Mouse (Mus musculus): Measurements from ENCODE around the gene Setd2.

Setd2 gene

DNA sequence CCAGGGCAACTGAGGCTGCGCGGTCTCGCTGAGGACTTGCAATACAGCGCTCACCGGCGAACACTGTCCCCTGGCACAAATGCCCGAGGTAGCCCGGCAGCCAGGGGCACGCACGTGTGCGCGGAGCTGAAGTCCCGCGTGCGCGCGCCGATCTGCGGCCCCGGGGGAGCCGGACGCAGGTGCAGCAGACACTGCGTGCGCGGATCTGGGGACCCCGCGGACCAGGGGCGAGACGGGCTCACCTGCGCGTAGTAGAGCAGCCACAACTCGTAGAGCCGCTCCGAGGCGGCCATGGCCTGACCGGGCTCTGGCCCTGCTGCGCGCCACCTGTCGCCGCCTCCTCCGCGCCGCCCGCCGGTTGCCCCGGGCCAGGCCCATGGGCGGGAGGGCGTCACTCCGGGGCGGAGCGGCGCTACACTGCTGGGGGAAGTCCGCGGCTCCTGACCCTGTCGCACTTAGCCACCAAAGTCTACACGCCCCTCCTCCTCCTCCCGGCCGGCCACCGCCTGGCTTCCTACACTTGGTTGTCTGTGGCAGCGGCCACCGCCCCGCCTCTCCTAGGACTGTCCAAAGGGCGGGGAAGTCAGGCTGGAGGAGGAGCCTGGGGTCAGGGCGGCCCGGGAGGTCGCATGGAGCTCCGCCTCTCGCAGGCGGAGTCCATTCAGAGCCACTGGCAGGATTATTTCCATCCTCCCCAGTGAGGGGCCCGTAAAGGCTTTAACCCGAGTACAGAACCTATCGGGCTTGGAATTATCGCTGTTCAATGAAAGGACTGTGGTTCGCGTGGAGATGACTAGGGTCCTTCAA, 121.5 kb downstream of the Setd2 start, which contains the start of gene Nbeal2:
Gene Nbeal2, minus strand, starts transcription at position 507 of the 807 bp plus-strand sequence.
- DNase-seq (ENCODE audit: low read depth in 1 of 2, low spot score in 2 of 2), result peak; percentile 96

DNA sequence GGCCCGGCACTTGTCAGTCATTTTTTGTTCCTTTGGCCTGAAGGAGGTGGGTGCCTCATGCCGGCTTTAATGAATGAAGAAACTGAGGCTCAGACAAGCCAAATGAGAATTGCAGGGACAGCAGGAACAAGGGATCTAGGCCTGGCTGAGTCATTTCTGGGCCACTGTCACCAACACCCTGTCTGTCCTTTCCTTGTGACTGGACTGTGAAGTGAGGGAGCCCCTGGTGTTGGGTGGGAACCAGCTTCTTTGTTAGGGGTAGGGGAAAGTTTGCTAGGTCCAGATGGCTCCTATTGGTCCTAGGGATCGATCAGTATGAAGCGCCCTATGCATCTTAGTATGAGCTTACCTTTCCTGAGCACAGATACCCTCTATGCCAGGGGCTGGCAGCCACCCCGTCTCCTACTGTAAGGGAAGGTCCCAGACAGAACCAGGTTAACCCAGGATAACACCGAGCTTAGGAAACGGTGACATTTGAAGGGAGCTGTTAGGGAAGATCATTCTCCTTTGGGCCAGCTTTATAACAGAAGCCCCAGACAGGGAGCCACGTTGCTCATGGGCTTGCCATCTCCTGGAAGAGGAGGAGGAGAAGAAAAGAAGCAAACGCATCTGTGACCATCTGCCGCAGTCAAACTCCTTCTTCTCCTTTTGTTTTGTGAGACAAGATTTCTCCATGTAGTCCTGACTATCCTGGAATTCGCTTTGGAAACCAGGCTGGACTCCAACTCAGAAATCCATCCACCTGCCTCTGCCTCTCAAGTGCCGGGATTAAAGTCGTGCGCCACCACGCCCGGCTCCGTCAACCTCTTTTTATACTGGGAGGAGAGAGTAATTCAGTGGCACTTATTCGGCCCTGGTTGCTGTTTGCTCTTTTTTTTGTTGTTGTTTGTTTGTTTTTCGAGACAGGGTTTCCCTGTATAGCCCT, 122.6 kb downstream of the Setd2 start:
- DNase-seq (ENCODE audit: low read depth in 1 of 2, low spot score in 2 of 2), result no peak

DNA sequence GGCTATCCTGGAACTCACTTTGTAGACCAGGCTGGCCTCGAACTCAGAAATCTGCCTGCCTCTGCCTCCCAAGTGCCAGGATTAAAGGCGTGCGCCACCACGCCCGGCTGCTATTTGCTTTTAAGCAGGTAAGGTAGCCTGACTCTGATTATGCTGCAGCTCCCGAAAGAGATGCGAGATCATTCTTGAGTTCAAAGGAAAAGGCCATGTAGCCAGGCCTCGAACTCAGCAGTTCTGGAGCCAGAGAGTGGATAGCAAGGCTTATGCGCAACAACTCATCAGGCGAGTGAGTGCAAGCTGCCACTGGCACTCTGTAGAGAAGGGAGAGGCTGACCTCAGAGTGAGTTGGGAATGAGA, 123.2 kb downstream of the Setd2 start:
- no peak for DNase-seq (ENCODE audit: low read depth in 1 of 2, low spot score in 2 of 2)

DNA sequence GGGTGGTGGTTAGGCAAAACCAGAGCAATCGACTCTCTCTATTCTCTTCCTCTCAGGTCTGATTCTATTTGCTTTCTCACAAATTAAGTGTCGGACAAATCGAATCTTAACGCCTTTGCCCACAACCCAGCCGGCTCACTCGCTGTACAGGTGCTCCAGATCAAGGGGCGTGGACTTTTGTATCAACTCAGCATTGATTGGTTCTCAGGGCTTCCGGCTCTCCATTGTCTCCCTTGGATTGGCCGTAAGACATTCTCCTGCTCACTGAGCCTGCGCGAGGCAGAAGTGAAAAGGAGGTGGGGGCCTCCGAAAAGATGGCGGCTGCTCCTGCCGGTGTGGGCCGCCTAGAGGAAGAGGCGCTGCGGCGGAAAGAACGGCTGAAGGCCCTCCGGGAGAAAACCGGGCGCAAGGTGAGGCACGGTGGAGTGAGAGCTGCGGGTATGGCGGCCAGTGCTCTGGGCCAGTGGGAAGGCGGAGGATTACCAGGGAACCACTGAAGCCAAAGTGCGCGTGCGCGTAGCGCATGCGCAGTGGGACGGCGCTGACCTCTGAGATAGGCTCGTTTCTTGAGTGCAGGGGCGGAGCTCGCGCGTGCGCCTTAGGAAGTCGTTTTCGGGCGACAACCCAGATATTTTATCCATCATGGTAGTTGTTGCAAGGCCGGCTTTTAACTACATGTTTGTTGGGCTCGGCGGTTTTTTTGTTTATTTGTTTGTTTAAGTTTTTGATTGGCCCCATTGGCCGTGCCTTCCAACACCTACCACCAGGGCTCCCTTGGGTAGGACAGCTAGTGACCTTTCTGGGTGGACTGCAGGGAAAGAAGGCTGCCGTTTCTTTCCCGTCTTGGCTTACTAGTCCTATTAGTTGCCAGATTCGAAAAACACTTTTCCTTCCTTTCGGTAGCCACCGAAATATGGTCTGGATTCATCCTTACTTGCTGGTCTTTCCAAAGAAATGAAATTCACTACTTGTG, 124.1 kb downstream of the Setd2 start, which contains the start of gene Ccdc12:
Gene Ccdc12, plus strand, starts transcription at position 255 of the 973 bp plus-strand sequence.
- peak; percentile 87 to 94 for DNase-seq (ENCODE audit: low read depth in 1 of 2, low spot score in 2 of 2)

DNA sequence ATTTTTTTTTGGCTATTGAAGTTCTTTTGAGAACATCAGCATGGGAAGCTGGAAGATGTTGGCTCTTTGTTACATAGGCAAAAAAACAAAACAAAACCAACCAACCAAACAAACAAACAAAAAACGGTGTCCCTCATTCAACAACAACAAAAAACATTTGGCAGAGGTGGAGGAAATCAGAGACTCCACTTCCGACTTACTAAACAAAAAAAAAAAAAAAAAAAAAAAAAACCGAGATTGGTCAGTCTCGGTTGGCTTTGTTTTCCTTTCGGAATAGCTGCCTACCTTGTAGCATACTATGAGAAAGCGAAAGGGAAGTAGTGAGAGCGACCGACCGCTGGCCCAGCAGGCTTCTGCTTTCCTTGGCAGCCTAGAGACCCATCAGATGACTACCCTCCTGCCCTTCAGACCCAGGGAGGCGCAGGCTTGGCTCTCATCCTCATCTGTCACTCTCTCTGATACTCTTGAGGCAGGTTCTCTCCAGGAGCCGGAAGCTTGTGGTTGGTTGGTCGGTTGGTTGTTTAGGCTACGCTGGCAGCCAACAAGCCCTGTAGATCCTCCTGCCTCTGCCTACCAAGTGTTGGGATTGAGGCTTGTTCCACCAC, 125.2 kb downstream of the Setd2 start:
- peak; percentile 62 to 64 for DNase-seq (ENCODE audit: low read depth in 1 of 2, low spot score in 2 of 2)

DNA sequence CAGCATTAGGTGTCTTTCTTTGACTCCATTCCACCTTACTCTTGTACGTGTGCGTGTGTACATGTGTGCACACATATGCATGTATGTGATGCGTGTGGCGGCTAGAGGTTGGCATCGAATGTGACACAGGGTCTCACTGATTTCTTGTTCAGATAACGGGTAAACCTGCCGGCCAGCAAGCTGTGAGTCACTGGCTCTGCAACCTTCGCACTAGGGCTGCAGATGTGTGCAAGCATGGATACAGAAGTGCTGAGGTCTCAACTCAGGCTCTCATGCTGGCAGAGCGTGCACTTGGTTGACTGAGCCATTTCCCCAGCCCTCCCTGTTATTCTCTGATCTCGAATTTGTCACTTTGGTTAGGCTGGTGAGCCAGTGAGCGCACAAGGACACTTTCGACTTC, 127.1 kb downstream of the Setd2 start:
- no peak for DNase-seq (ENCODE audit: low read depth in 1 of 2, low spot score in 2 of 2)

DNA sequence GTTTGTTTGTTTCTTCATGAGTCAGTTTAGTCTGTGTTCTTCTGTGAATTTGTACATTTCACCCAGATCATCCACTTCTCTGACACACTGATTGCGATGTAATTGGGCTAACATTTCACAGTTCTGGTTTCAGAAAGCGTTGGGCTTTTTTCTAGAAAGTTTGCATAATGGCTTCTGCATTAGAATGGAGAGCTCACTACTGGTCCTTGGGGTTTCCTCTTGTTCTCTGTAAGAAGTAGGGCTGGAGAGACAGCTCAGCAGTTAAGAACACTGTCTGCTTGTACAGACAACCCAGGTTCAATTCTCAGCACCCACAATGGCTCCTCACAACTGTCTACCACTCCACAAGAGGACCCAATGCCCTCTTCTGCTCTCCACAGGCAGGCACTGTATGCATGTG, 127.8 kb downstream of the Setd2 start:
- no peak for DNase-seq (ENCODE audit: low read depth in 1 of 2, low spot score in 2 of 2)

DNA sequence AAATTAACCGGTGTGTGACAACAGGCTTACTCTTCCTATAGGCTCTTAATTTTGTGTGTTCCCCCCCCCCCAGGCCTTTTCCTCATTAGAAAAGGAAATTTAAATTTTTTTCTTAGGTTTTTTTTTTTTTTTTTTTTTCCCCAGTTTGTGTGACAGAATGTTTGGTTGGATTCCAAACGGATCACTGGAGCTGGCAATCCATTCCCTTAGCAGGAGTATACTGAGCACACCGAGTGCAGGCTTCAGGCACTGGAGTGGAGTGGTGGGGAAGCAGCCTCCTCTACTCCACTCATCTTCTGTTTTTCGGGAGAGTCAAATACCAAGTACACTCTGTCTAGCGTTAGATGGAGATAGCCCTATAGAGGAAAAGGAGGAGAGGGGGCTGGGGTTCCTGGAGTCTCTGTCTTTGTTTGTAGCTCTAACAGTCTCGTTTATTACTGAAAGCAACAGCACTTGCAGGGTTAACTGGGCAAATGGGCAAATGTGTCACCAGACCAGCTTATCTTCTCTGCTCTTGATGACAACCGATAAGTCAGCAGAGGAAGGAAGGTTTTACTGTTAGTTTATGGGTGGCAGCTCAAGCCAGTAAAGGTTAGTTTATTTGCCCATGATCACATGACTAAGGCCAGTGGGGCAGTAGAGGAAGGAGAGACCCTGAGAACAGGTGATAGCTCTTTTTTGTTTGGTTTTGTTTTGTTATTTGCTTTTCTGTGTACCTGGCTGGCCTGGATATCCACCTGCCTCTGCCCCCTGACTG, 128.6 kb downstream of the Setd2 start:
- no peak for DNase-seq (ENCODE audit: low read depth in 1 of 2, low spot score in 2 of 2)

DNA sequence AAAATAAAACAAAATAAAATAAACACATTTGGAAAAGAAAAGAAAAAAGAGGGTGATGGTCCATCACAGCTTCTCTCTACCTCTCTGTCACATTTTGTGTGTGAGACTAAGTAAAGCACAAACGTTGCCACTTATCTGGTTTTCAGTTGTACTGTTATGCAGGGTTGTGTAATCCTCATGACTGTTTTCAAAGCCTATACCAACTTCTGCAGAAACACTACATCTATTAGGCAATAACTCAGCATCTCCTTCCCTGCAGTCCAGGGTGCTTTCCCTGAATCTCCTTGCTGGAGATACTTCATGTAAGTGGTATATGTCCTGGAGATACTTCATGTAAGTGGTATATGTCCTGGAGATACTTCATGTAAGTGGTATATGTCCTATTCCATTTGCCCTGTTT, 130.4 kb downstream of the Setd2 start:
- no peak for DNase-seq (ENCODE audit: low read depth in 1 of 2, low spot score in 2 of 2)

DNA sequence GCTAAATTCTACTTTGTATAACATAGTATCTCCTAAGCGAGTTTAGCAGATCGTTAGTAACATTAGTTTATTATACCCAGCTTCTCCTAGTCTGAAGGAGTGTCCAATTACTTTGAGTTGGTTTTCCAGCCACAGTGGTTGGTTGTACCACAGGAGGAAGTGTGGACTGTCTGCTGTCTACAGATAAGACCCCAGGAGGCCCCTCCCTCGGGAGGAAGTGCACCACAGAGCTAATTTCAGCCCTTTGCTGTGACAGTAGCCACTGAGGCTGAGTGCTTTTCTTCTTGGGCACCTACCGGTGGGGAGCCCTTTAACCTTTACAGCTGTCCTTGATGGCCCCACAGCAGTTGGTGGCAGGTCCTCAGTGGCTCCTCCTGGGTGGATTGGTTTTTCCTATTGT, 133.5 kb downstream of the Setd2 start:
- no peak for DNase-seq (ENCODE audit: low read depth in 1 of 2, low spot score in 2 of 2)

DNA sequence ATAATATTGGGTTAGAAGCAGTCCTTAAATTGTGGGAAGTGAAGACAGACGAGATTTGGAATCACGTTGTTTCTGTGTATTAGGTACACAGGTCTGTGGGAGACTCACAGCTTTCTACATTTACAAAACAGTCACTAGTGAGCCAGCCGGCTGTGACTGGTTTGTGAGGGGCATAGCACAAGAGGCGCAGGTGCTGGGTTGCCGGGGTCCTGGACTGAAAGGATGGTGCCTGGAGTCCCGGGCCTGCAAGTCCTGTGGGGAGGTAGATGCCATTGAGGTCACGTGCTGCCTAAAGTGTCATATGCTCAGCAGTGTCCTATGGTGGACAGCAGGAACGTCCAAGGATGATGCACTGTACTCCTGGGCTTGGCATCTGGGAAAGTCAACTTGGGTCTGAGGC, 134.0 kb downstream of the Setd2 start:
- no peak for DNase-seq (ENCODE audit: low read depth in 1 of 2, low spot score in 2 of 2)

DNA sequence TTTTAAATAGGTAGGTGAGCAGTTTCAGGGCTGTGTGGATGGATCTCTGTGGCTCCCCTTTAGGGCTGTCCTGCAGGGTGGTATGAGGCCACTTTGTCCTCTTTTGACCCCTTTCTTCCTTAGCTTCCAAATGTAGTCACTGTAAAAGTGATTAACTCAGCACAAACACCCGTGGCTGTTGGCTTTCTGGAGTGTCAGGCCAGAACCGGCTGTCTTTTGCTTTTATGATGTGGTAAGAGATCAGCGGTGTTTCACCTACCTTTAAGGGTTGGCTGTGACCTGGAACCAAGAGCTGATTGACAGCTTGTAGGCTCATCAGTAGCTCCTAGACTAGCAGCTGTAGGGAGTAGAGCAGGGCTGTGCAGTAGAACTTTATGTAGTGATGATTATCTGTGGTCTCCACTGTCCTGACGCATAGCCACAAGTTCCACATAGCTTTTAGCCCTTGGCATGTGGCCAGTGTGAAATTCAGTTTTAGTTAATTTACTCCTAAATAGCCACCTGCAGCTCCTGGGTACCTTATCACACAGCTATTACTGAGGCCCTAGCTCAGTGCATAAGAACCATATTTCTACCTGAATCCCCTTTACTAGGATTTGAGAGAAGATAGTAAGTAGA, 134.9 kb downstream of the Setd2 start:
- DNase-seq (ENCODE audit: low read depth in 1 of 2, low spot score in 2 of 2), result no peak
